Mouse (Mus musculus): ENCODE data around the gene Myh11. TPM values are rescaled to one million over a fixed set of nuclear protein-coding genes. Genes with fewer than 3 reads are reported as not detected.
A peak's percentile ranks its signal among the peaks of the same experiment; 100 is the strongest.

Myh11 gene
- polyA plus RNA-seq (2015; fragmentation: Nextera tagmentation; extraction: Ambion mirVana): 7.0 and 30.6 TPM in 2 replicates

DNA sequence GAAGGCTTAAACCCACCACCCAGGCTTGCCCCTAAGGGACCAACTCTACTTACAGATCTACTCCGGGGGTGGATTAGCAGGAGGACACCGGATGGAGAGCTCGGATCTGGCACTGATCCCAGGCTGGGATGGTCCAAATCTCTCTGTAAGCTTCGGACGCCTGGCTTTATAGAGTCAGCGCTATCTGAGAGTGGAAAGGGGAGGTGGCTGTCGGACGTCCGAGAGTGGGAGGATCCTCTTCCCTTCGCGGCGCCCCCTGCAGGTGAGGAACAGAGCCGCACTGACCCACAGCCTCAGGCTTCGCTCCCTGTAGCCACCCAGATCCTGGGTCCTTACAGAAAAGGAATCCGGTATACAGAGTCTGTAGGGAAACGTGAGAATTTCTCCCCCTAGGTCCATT lies at the start of gene Myh11:
TSS of gene Myh11 (minus strand) at position 150 of the 400 bp plus-strand sequence.
- H3K4me2 ChIP-seq: peak within 1 kb of the TSS; percentile 61
- no peaks in the 10 kb centered on the region for H3K9me3 ChIP-seq (replicated peaks)
- H3K36me3 ChIP-seq: no peaks in the 10 kb centered on the region
- peak within 1 kb of the TSS; percentile 31; the same call in 1 of the 2 replicates for H3K9ac ChIP-seq
- WGBS: 4% methylated on average over 16 of the region's 16 CpGs
- ATAC-seq (replicated peaks; ENCODE audit: low FRiP score): peak; percentile 65
- H3K4me3 ChIP-seq (replicated peaks): peak within 1 kb of the TSS; percentile 36
- H3K27me3 ChIP-seq: no peaks in the 10 kb centered on the region
- H3K27ac ChIP-seq: peak within 1 kb of the TSS; percentile 37; the same call in 1 of the 2 replicates
- H3K4me1 ChIP-seq: peaks cover 20% of the 10 kb centered on the region

DNA sequence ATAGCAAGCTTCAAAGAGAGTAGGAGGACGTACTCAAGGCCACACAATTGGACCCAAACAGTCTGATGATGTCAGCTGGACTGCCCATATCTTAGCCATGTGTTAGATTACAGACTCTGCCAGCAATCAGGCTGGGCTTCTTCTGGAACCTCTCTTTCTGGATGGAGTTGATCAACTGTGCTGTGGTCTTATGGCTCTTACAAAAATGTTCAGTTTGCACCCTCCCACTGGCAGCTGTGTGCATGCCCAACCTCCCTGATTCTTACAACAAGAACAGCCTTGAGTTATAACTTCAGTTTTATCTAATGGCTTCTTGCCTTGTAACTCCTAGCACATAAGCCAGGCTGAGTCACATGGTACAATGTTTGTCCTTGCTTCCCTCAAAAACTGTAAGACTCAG lies 37.0 kb upstream of the Myh11 start:
- Histone ChIP-seq H3K4me3 (replicated peaks) (no peak overlapping the region), H3K36me3 (no peaks in the 10 kb centered on the region), H3K27me3 (no peaks in the 10 kb centered on the region), H3K27ac (no peak overlapping the region), H3K9me3 (replicated peaks) (no peaks in the 10 kb centered on the region), H3K9ac (no peak overlapping the region), H3K4me2 (no peak overlapping the region), H3K4me1 (no peaks in the 10 kb centered on the region)
- 57% methylated on average over 1 of the region's 1 CpGs for WGBS
- no peak for ATAC-seq (replicated peaks; ENCODE audit: low FRiP score)

DNA sequence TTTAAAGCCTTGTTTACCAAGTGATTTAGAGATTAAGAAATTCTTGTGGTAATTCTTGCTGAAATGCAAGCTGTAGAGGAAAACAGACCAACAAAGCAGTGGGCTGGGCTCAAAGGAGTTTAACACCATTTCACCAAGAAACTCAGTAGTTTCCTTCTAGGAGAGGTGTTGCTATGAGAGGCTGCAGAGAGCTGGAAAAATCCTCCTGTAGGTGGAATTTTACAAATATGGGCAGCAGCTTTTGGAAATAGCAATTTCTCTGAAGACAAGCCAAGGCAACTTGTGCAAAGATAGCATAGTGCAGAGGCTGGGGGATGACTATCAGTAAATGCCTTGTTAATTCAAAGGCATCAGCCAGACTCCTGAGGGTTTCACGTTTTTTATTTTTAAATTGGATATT lies 29.3 kb upstream of the Myh11 start:
- H3K4me1 ChIP-seq: peaks cover 14% of the 10 kb centered on the region
- ATAC-seq (replicated peaks; ENCODE audit: low FRiP score): no peak
- H3K9ac ChIP-seq: no peak overlapping the region
- H3K36me3 ChIP-seq: no peaks in the 10 kb centered on the region
- 69% methylated on average over 1 of the region's 1 CpGs for WGBS
- H3K27me3 ChIP-seq: peaks cover 6% of the 10 kb centered on the region; the same call in 1 of the 2 replicates
- no peak overlapping the region for H3K4me2 ChIP-seq
- H3K27ac ChIP-seq: no peak overlapping the region
- H3K9me3 ChIP-seq (replicated peaks): no peaks in the 10 kb centered on the region
- no peak overlapping the region for H3K4me3 ChIP-seq (replicated peaks)

DNA sequence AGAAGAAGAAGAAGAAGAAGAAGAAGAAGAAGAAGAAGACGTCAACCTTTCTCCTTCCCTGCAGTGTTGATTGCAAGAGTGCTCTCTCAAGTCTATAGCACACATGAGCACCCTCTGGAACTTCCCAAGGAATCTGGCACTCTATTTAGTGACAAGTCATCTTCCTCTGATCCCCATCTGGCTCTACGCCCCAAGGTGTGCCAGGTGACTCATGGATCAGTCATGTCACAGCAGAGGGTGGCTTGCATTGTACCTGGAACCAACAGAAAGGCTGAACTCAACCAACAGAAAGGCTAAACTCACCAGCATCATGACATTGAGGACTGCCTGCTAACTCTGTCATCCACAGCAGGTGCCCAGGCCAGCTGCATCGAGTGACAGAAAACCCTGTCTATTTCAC lies 28.5 kb upstream of the Myh11 start:
- no peaks in the 10 kb centered on the region for H3K36me3 ChIP-seq
- peaks cover 14% of the 10 kb centered on the region for H3K4me1 ChIP-seq
- no peak overlapping the region for H3K27ac ChIP-seq
- H3K4me2 ChIP-seq: no peak overlapping the region
- 88% methylated on average over 3 of the region's 3 CpGs for WGBS
- H3K9ac ChIP-seq: no peak overlapping the region
- no peaks in the 10 kb centered on the region for H3K9me3 ChIP-seq (replicated peaks)
- peaks cover 6% of the 10 kb centered on the region; the same call in 1 of the 2 replicates for H3K27me3 ChIP-seq
- no peak for ATAC-seq (replicated peaks; ENCODE audit: low FRiP score)
- no peak overlapping the region for H3K4me3 ChIP-seq (replicated peaks)

DNA sequence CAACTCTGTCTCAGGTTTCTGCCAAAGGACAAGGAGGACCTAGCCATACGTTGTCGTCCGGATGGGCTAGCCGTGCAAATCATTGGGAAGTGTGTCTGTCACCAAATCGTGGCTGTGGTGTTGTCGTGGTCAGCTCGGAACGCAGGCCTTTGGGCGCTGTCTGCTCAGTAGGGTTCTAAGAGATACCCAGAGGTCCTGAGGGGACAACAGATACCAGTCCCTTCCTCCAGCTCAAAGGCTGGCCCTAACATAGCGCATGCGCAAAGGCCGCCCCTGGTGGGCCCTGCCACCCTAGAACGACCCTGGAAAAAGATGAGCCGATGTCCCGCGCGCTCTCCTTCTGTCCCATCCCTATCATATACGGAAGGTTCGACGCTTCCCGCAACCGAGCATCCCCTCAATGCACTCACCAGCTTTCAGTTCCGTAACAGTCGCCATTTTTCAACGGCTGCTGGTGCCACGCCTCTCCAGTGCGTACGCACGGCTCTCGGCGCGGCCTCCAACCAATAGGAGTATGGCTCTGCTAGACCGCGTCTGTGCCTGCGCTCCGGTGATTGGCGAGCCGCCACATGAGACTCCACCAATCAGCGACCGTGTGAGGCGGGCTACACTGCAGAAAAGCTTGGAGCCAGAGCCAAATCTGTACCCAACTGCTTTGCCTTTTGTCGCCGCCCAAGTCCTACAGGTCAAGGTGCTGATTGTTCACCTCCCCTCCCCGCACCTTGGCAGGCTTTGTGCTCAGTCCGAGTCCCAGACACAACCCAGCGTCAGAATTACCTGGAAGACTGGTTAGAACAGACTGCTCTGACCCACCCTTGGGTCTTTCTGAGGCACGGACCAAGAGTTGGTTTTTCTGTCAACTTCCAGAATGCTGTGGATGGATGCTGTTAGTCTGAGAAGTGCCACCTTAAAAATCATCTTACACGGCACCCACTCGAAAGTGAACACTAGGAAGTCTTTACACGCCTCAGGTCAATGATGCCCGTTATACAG lies 26.0 kb upstream of the Myh11 start, which contains the start of gene Fopnl:
TSS of gene Fopnl (minus strand) at position 522 of the 993 bp plus-strand sequence.
- Histone ChIP-seq H3K4me1 (peaks cover 14% of the 10 kb centered on the region), H3K4me3 (replicated peaks) (peak within 1 kb of the TSS; percentile 87), H3K9ac (peak within 1 kb of the TSS; percentile 67), H3K9me3 (replicated peaks) (no peaks in the 10 kb centered on the region), H3K36me3 (peaks cover 15% of the 10 kb centered on the region), H3K27me3 (peaks cover 6% of the 10 kb centered on the region; the same call in 1 of the 2 replicates), H3K4me2 (peak within 1 kb of the TSS; percentile 89), H3K27ac (peak within 1 kb of the TSS; percentile 89)
- WGBS: 4% methylated on average over 51 of the region's 51 CpGs
- peak; percentile 100 for ATAC-seq (replicated peaks; ENCODE audit: low FRiP score)

DNA sequence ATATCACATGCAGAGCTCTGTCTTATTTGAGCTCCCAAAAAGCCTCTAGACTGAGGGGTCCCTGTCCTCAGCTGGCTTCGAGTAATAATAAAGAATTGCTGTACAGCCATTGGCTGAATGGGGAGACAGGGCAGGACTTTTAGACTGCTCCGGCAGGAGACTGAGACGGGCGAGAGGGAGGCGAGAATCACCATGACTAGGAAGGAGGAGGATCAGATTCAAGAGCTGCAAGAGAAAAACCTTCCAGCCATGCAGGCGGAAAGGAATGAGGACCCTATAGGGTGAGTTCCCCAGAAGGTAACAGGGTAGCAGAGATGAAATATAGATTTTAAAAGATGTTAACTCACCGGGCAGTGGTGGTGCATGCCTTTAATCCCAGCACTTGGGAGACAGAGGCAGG lies 21.7 kb upstream of the Myh11 start:
- H3K36me3 ChIP-seq: peaks cover 52% of the 10 kb centered on the region
- ATAC-seq (replicated peaks; ENCODE audit: low FRiP score): no peak
- H3K4me1 ChIP-seq: peaks cover 14% of the 10 kb centered on the region
- H3K9me3 ChIP-seq (replicated peaks): no peaks in the 10 kb centered on the region
- H3K4me2 ChIP-seq: no peak overlapping the region
- no peak overlapping the region for H3K27ac ChIP-seq
- 89% methylated on average over 7 of the region's 7 CpGs for WGBS
- H3K27me3 ChIP-seq: no peaks in the 10 kb centered on the region
- no peak overlapping the region for H3K4me3 ChIP-seq (replicated peaks)
- no peak overlapping the region for H3K9ac ChIP-seq

DNA sequence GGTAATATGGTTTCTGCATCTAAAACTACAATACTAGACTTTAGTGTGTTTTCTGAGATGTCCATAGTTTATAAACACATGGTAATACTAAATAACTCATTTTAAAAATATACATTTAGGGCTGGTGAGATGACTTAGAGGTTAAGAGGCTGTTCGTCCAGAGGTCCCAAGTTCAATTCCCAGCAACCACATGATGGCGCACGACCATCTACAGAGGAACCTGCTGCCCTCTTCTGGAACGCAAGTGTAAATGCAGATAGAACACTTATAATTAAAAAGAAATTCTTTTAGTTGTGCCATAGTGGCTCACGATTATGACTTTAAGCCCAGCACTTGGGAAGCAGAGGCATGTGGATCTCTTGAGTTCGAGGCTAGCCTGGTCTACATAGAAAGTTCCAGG lies 20.2 kb upstream of the Myh11 start:
- peaks cover 9% of the 10 kb centered on the region for H3K4me1 ChIP-seq
- WGBS: 58% methylated on average over 6 of the region's 6 CpGs
- H3K9me3 ChIP-seq (replicated peaks): no peaks in the 10 kb centered on the region
- H3K9ac ChIP-seq: no peak overlapping the region
- H3K4me2 ChIP-seq: no peak overlapping the region
- no peak overlapping the region for H3K4me3 ChIP-seq (replicated peaks)
- H3K27me3 ChIP-seq: no peaks in the 10 kb centered on the region
- H3K36me3 ChIP-seq: peaks cover 67% of the 10 kb centered on the region
- no peak for ATAC-seq (replicated peaks; ENCODE audit: low FRiP score)
- no peak overlapping the region for H3K27ac ChIP-seq

DNA sequence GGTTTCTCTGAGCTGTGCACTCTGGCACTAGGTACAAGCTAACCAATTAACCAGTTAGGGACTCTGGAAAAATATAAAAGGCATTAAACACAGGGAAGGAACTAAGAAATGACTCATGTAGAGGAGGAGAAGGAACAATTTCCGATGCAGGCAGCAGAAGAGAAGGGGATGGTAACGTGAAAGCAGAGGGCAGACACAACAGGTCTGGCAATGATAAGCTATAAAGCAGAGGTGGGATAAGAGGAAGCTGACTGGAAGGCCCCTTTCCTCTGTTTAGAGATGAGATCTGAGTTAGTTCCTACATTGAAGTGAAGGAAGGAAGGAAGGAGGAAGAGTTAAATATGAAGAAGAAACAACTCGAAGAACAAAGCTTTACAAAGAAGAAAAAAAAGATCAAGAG lies 18.7 kb upstream of the Myh11 start:
- no peaks in the 10 kb centered on the region for H3K9me3 ChIP-seq (replicated peaks)
- WGBS: 73% methylated on average over 3 of the region's 3 CpGs
- H3K4me1 ChIP-seq: no peaks in the 10 kb centered on the region
- no peak overlapping the region for H3K9ac ChIP-seq
- H3K36me3 ChIP-seq: peaks cover 77% of the 10 kb centered on the region
- ATAC-seq (replicated peaks; ENCODE audit: low FRiP score): no peak
- no peaks in the 10 kb centered on the region for H3K27me3 ChIP-seq
- H3K27ac ChIP-seq: no peak overlapping the region
- no peak overlapping the region for H3K4me2 ChIP-seq
- H3K4me3 ChIP-seq (replicated peaks): no peak overlapping the region

DNA sequence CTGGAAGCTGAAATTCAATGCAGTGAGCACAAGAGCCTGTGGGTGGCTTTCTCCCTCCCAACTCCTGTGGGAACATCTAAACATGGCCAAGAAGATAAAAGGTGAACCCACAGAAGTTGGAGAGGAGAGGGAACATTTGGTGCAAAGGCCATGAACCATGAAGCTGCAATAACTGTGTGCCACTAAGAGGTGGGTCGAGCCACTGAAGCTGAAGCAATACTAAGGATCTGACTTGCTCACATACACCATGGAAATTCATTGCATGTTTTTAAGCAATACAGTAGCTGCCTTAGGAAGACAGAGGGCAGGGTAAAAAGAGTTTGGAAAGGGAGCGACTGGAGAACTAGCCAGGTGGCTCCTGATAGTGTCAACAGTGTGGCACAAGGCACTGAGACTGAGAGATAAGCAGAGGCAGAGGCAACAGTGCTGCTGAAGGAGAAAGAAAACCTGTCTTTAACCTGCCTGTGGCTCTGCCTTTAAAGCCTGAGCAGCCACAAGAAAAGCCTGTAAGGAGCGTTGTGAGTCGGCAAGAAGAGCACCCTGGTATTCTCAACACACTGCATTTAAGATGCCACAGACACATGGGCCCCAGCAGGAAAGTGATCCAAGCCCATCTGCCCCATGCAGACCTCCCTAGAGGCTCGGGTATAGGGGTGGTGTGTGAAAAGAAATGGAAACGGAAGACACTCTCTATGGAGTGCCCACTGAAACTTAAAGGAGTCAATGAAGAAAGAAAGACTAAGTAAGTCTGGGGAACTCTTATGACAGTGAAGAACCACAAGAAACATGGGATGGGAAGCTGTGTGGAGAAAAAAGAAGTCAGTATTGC lies 17.3 kb upstream of the Myh11 start:
- no peak overlapping the region for H3K4me3 ChIP-seq (replicated peaks)
- H3K9ac ChIP-seq: no peak overlapping the region
- H3K9me3 ChIP-seq (replicated peaks): no peaks in the 10 kb centered on the region
- no peak for ATAC-seq (replicated peaks; ENCODE audit: low FRiP score)
- no peak overlapping the region for H3K27ac ChIP-seq
- H3K4me1 ChIP-seq: peaks cover 9% of the 10 kb centered on the region
- 89% methylated on average over 6 of the region's 6 CpGs for WGBS
- H3K4me2 ChIP-seq: no peak overlapping the region
- H3K36me3 ChIP-seq: peaks cover 83% of the 10 kb centered on the region
- H3K27me3 ChIP-seq: no peaks in the 10 kb centered on the region

DNA sequence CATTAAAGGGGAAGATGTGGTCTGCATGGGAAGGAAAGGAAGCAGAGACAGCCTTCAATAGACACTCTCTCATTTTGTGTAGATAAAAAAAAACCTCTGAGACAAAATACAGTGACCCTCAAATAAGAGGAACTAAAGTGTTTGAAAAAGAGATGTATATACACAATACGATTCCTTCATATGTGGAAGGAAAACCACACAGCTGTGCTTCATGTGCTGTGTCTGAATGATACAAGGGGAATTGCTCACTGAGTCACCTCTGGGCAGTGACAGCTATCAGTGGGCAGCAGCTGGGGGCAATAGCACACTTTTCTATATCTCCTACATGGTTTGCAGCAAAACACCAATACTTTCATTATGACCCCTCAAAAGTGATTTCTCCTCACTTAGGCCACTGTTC lies 16.2 kb upstream of the Myh11 start:
- Histone ChIP-seq H3K4me1 (peaks cover 18% of the 10 kb centered on the region), H3K9me3 (replicated peaks) (no peaks in the 10 kb centered on the region), H3K27ac (no peak overlapping the region), H3K36me3 (peaks cover 82% of the 10 kb centered on the region), H3K9ac (no peak overlapping the region), H3K4me2 (no peak overlapping the region), H3K27me3 (no peaks in the 10 kb centered on the region), H3K4me3 (replicated peaks) (no peak overlapping the region)
- no peak for ATAC-seq (replicated peaks; ENCODE audit: low FRiP score)
- 97% methylated on average over 1 of the region's 1 CpGs for WGBS

DNA sequence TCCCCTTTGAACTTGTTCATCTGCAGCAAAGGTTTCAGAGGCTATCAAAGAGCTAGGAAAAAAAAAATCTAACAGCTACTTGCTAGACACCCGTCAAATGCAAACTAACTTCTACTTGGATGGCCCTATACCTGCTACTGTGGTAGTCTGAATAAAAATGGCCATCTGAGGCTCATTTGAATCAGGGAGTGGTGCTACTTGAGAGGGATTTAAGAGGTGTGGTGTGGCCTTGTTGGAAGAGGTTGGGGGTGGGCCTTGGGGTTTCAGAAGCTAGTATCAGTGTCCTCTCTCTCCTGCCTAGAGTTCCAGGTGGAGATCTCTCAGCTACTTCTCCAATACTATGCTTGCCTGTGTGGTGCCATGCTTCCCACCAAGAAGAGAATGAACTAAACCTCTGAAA lies 15.3 kb upstream of the Myh11 start:
- WGBS: 88% methylated on average over 1 of the region's 1 CpGs
- H3K9ac ChIP-seq: no peak overlapping the region
- H3K27me3 ChIP-seq: no peaks in the 10 kb centered on the region
- H3K9me3 ChIP-seq (replicated peaks): no peaks in the 10 kb centered on the region
- ATAC-seq (replicated peaks; ENCODE audit: low FRiP score): no peak
- H3K27ac ChIP-seq: no peak overlapping the region
- H3K4me1 ChIP-seq: peaks cover 18% of the 10 kb centered on the region
- H3K4me3 ChIP-seq (replicated peaks): no peak overlapping the region
- peaks cover 78% of the 10 kb centered on the region for H3K36me3 ChIP-seq
- H3K4me2 ChIP-seq: no peak overlapping the region

DNA sequence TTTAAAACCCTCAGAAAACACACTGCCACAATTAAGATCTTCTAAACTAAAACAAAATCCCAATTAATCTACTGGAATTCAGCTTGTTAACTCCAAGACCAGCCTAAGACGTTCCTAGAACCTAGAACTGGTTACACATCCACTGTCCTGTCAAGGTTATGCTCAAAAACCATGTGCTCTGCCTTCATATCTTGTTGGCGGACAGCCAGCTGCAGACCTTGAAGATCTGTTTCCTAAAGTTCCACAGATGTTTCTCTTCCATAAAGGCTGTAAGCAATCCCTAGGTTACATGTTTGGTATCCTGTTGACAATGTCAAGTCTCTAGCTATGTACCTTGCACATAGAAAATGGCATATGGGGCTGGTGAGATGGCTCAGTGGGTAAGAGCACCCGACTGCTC lies 13.6 kb upstream of the Myh11 start:
- no peak for ATAC-seq (replicated peaks; ENCODE audit: low FRiP score)
- Histone ChIP-seq H3K36me3 (peaks cover 80% of the 10 kb centered on the region), H3K4me2 (no peak overlapping the region), H3K4me1 (peaks cover 18% of the 10 kb centered on the region), H3K9ac (no peak overlapping the region), H3K27me3 (no peaks in the 10 kb centered on the region), H3K4me3 (replicated peaks) (no peak overlapping the region), H3K9me3 (replicated peaks) (no peaks in the 10 kb centered on the region), H3K27ac (no peak overlapping the region)
- 89% methylated on average over 3 of the region's 3 CpGs for WGBS

Measured in kidney, embryonic 15.5 days (tissue).